Mouse (Mus musculus): Measurements from ENCODE around the gene Nubp1. TPM values are rescaled to one million over a fixed set of nuclear protein-coding genes. Genes with fewer than 3 reads are reported as not detected.

Gene Nubp1
- total RNA-seq (2017) = 49.0 to 60.7 TPM (median 51.0 TPM) in 3 replicates

GRCm38 (mm10) chr16:10411764-10412746, at the start of gene Nubp1:
Nubp1 (plus strand) TSS chr16:10411948.
- peak; percentile 87 for ATAC-seq (replicated peaks; ENCODE audit: insufficient number of reproducible peaks, low FRiP score, low TSS enrichment, poor library complexity, severe bottlenecking)

GRCm38 (mm10) chr16:10363061-10363460, 48.7 kb upstream of the Nubp1 start:
- no peak for ATAC-seq (replicated peaks; ENCODE audit: insufficient number of reproducible peaks, low FRiP score, low TSS enrichment, poor library complexity, severe bottlenecking)

GRCm38 (mm10) chr16:10365796-10366195, 46.0 kb upstream of the Nubp1 start:
- ATAC-seq (replicated peaks; ENCODE audit: insufficient number of reproducible peaks, low FRiP score, low TSS enrichment, poor library complexity, severe bottlenecking) = no peak

- no peak for ATAC-seq (replicated peaks; ENCODE audit: insufficient number of reproducible peaks, low FRiP score, low TSS enrichment, poor library complexity, severe bottlenecking)
These were observed 45.2 kb upstream of the Nubp1 start for GRCm38 (mm10) chr16:10366240-10367217.

GRCm38 (mm10) chr16:10369468-10369934, 42.2 kb upstream of the Nubp1 start:
- no peak for ATAC-seq (replicated peaks; ENCODE audit: insufficient number of reproducible peaks, low FRiP score, low TSS enrichment, poor library complexity, severe bottlenecking)

- ATAC-seq (replicated peaks; ENCODE audit: insufficient number of reproducible peaks, low FRiP score, low TSS enrichment, poor library complexity, severe bottlenecking) = no peak
These were observed 41.8 kb upstream of the Nubp1 start for GRCm38 (mm10) chr16:10369996-10370395.

GRCm38 (mm10) chr16:10372372-10372771, 39.4 kb upstream of the Nubp1 start:
- no peak for ATAC-seq (replicated peaks; ENCODE audit: insufficient number of reproducible peaks, low FRiP score, low TSS enrichment, poor library complexity, severe bottlenecking)

- ATAC-seq (replicated peaks; ENCODE audit: insufficient number of reproducible peaks, low FRiP score, low TSS enrichment, poor library complexity, severe bottlenecking) = no peak
These were observed 37.3 kb upstream of the Nubp1 start for GRCm38 (mm10) chr16:10374254-10375011.

- no peak for ATAC-seq (replicated peaks; ENCODE audit: insufficient number of reproducible peaks, low FRiP score, low TSS enrichment, poor library complexity, severe bottlenecking)
These were observed 34.5 kb upstream of the Nubp1 start for GRCm38 (mm10) chr16:10377286-10377685.

- ATAC-seq (replicated peaks; ENCODE audit: insufficient number of reproducible peaks, low FRiP score, low TSS enrichment, poor library complexity, severe bottlenecking) = no peak
These were observed 32.2 kb upstream of the Nubp1 start for GRCm38 (mm10) chr16:10379531-10379930.

- ATAC-seq (replicated peaks; ENCODE audit: insufficient number of reproducible peaks, low FRiP score, low TSS enrichment, poor library complexity, severe bottlenecking) = peak; percentile 53
These were observed 27.7 kb upstream of the Nubp1 start for GRCm38 (mm10) chr16:10384060-10384497.

GRCm38 (mm10) chr16:10384544-10384943, 27.2 kb upstream of the Nubp1 start:
- ATAC-seq (replicated peaks; ENCODE audit: insufficient number of reproducible peaks, low FRiP score, low TSS enrichment, poor library complexity, severe bottlenecking) = no peak

- ATAC-seq (replicated peaks; ENCODE audit: insufficient number of reproducible peaks, low FRiP score, low TSS enrichment, poor library complexity, severe bottlenecking) = no peak
These were observed 26.5 kb upstream of the Nubp1 start for GRCm38 (mm10) chr16:10385261-10385660.

- no peak for ATAC-seq (replicated peaks; ENCODE audit: insufficient number of reproducible peaks, low FRiP score, low TSS enrichment, poor library complexity, severe bottlenecking)
These were observed 22.9 kb upstream of the Nubp1 start for GRCm38 (mm10) chr16:10388634-10389365.

- no peak for ATAC-seq (replicated peaks; ENCODE audit: insufficient number of reproducible peaks, low FRiP score, low TSS enrichment, poor library complexity, severe bottlenecking)
These were observed 19.2 kb upstream of the Nubp1 start for GRCm38 (mm10) chr16:10392587-10392986.

- ATAC-seq (replicated peaks; ENCODE audit: insufficient number of reproducible peaks, low FRiP score, low TSS enrichment, poor library complexity, severe bottlenecking) = no peak
These were observed 16.8 kb upstream of the Nubp1 start, which contains the start of gene Tekt5 for GRCm38 (mm10) chr16:10394699-10395540. Tekt5 (minus strand) TSS chr16:10395490.

- ATAC-seq (replicated peaks; ENCODE audit: insufficient number of reproducible peaks, low FRiP score, low TSS enrichment, poor library complexity, severe bottlenecking) = no peak
These were observed 13.0 kb upstream of the Nubp1 start for GRCm38 (mm10) chr16:10398755-10399154.

Measured in monocyte, adult 5-6 weeks (primary cell).